Mouse (Mus musculus): Measurements from ENCODE around the gene Dmrt1. TPM values are rescaled to one million over a fixed set of nuclear protein-coding genes. Genes with fewer than 3 reads are reported as not detected.

Dmrt1 gene
- polyA plus RNA-seq, 1 experiment, result 9.7 TPM

DNA sequence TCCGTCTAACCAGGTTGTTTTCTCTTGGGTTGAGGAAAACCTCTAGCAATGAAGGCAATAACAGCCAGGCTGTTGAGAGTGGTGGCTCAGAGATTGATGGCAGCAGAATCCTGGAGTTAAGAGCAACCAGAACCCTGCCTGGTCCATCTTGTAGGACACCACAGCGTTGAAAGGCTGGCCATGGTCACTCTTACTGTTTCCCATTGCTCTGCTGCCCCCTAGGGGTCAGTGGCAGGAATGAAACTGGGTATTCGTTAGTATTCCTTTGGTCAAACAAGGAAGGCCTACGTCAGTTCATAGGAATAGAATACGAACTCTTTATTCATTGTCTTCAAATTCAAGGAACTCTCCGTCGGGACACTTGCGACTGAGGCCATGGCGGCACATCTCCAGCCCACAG is 123.1 kb downstream of the Dmrt1 start:
- no peak overlapping the region for H3K4me3 ChIP-seq (ENCODE audit: control insufficient read depth, low read depth, low read length)
- TF ChIP-seq CTCF (IDR thresholded peaks at IDR 0.05; ENCODE audit: control insufficient read depth, insufficient read depth, insufficient replicate concordance, low read depth, low read length), result peak; percentile 87; the same call in 1 of the 2 replicates
- TF ChIP-seq POLR2A (IDR thresholded peaks at IDR 0.05; ENCODE audit: control insufficient read depth, low read depth, low read length), result no peak
- H3K4me1 ChIP-seq (ENCODE audit: control insufficient read depth, insufficient read depth, low read length), result no peaks in the 10 kb centered on the region; the same call in 1 of the 2 replicates
- no peaks in the 10 kb centered on the region for H3K36me3 ChIP-seq (ENCODE audit: control insufficient read depth, insufficient read depth, low read length)
- H3K27ac ChIP-seq (ENCODE audit: control insufficient read depth, insufficient read depth, low read depth, low read length), result no peak overlapping the region
- no peaks in the 10 kb centered on the region for H3K27me3 ChIP-seq (ENCODE audit: control insufficient read depth, insufficient read depth, low read length)

DNA sequence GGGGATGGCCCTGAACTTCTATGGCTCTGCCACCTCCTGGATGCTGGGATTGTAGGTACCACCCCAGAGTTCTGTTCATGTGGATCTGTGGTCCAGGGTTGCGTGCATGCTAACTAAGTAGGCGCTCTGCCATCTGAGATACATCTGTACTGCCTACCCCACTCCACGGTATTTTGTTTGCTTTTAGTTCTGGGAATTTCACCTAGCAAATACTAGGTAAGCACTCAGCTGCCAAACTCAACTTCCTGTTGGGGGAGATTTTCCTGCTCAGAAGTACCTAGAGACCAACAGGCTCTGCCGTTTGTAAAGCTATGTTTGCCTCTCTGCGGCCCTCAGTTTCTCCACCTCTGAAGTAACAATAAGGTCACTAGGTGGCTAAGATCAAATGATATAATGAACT is 129.7 kb downstream of the Dmrt1 start:
- H3K27ac ChIP-seq (ENCODE audit: control insufficient read depth, insufficient read depth, low read depth, low read length), result no peak overlapping the region
- no peaks in the 10 kb centered on the region for H3K27me3 ChIP-seq (ENCODE audit: control insufficient read depth, insufficient read depth, low read length)
- no peak overlapping the region for H3K4me3 ChIP-seq (ENCODE audit: control insufficient read depth, low read depth, low read length)
- H3K36me3 ChIP-seq (ENCODE audit: control insufficient read depth, insufficient read depth, low read length), result no peaks in the 10 kb centered on the region
- no peak for TF ChIP-seq POLR2A (IDR thresholded peaks at IDR 0.05; ENCODE audit: control insufficient read depth, low read depth, low read length)
- no peak for TF ChIP-seq CTCF (IDR thresholded peaks at IDR 0.05; ENCODE audit: control insufficient read depth, insufficient read depth, insufficient replicate concordance, low read depth, low read length)
- H3K4me1 ChIP-seq (ENCODE audit: control insufficient read depth, insufficient read depth, low read length), result peaks cover 2% of the 10 kb centered on the region; the same call in 1 of the 2 replicates

DNA sequence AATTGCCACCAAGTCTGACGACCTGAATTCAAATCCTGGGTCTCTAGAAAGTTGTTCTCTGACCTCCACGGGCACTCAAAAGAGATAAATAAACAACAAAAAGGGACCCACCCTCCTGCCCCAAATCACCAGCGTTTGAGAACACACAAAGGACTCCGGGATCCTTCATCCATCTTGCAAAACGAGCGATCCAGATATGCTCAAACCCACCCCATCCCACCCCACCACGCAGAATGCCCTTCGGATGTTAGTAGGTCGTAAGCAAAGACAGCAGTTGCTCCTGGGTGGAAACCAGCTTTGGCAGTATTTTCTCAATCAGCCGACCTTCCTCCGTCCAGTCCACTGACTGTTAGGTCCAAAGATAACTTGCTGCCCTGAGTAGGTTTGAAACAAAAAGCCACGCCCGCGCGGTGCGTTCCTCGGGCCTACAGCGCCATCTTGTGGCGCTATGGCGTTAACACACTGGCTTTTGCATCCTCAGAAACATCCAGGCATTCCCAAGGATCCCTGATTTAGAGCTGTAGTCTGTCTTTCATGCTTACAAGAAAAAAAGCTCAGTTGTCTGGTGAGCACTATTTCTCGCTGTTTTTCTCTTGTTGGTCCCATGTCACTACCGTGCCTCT is 130.3 kb downstream of the Dmrt1 start:
- Histone ChIP-seq H3K4me1 (ENCODE audit: control insufficient read depth, insufficient read depth, low read length) (peaks cover 2% of the 10 kb centered on the region; the same call in 1 of the 2 replicates), H3K27ac (ENCODE audit: control insufficient read depth, insufficient read depth, low read depth, low read length) (no peak overlapping the region), H3K36me3 (ENCODE audit: control insufficient read depth, insufficient read depth, low read length) (no peaks in the 10 kb centered on the region), H3K27me3 (ENCODE audit: control insufficient read depth, insufficient read depth, low read length) (no peaks in the 10 kb centered on the region), H3K4me3 (ENCODE audit: control insufficient read depth, low read depth, low read length) (peak overlapping the region; percentile 25)
- TF ChIP-seq POLR2A (IDR thresholded peaks at IDR 0.05; ENCODE audit: control insufficient read depth, low read depth, low read length) (no peak), CTCF (IDR thresholded peaks at IDR 0.05; ENCODE audit: control insufficient read depth, insufficient read depth, insufficient replicate concordance, low read depth, low read length) (peak; percentile 99)

DNA sequence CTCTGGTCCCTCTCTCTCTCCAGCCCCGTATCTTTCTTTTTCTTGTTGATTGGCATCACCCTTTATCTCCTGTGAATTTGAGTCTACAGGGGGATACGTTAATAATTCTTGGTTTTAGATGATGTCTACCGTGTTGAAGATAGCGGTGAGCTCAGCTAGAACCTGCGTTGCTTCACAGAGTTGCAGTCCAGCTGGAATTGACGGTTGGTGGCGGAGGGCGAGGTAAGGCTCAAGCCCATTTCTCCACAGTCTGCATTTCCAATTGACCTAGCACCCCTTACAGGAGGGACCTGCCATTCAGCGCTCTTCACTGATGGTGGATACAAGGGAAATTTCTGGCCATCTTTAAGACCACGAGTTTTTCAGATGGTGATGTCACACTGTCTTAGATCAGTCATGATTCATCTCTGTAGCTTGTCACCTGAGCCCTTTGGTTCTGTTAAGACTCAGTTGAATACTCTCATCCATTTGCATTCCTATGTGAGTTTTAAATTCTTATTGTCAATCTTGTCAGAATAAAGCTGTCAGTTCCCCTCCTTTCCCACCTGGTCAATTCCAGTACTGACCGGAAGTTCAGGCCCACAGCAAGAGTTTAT is 133.4 kb downstream of the Dmrt1 start:
- Histone ChIP-seq H3K27ac (ENCODE audit: control insufficient read depth, insufficient read depth, low read depth, low read length) (no peak overlapping the region), H3K4me1 (ENCODE audit: control insufficient read depth, insufficient read depth, low read length) (peaks cover 2% of the 10 kb centered on the region; the same call in 1 of the 2 replicates), H3K27me3 (ENCODE audit: control insufficient read depth, insufficient read depth, low read length) (no peaks in the 10 kb centered on the region), H3K4me3 (ENCODE audit: control insufficient read depth, low read depth, low read length) (no peak overlapping the region), H3K36me3 (ENCODE audit: control insufficient read depth, insufficient read depth, low read length) (no peaks in the 10 kb centered on the region)
- TF ChIP-seq POLR2A (IDR thresholded peaks at IDR 0.05; ENCODE audit: control insufficient read depth, low read depth, low read length) (no peak), CTCF (IDR thresholded peaks at IDR 0.05; ENCODE audit: control insufficient read depth, insufficient read depth, insufficient replicate concordance, low read depth, low read length) (no peak)

DNA sequence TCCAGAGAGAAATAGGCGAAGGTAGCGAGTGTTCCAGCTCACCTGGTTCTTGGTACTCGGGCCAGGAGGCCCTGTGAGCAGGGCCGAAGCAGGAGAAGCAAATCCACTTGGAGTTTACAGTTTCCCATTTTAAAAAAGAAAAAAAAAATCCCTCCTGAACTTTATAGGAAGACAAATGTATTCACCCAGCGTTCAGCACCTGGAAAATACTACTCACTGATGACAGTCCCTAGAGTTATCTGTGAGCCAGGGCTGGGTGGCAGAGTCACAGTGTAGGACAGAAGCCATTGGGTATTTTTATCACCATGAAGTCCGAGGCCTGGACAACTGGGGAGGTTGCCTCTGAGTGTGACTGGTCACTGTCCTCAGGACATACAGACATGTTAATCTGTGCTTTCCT is 136.4 kb downstream of the Dmrt1 start:
- Histone ChIP-seq H3K4me3 (ENCODE audit: control insufficient read depth, low read depth, low read length) (no peak overlapping the region), H3K36me3 (ENCODE audit: control insufficient read depth, insufficient read depth, low read length) (no peaks in the 10 kb centered on the region), H3K4me1 (ENCODE audit: control insufficient read depth, insufficient read depth, low read length) (no peaks in the 10 kb centered on the region), H3K27ac (ENCODE audit: control insufficient read depth, insufficient read depth, low read depth, low read length) (no peak overlapping the region), H3K27me3 (ENCODE audit: control insufficient read depth, insufficient read depth, low read length) (no peaks in the 10 kb centered on the region)
- TF ChIP-seq CTCF (IDR thresholded peaks at IDR 0.05; ENCODE audit: control insufficient read depth, insufficient read depth, insufficient replicate concordance, low read depth, low read length) (no peak), POLR2A (IDR thresholded peaks at IDR 0.05; ENCODE audit: control insufficient read depth, low read depth, low read length) (no peak)

DNA sequence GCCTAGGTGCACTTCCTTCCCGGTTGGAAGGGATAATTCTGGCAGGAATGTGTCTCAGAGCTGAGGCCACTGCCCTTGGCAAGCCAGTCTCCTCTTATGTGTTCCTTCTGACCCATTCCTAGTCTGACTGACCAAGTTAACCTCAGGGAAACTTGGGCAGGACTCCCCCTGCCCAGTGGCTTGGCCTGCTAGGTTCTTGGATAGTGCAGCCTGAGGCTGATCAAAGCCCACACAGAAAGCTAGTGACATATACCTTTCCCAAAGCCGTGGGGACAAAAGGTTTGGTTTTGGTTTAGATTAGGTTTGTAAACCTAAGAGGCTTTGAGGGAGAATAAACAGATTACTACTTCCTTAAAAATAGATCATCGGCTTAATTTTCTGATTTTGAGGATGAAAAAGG is 141.7 kb downstream of the Dmrt1 start:
- peaks cover 8% of the 10 kb centered on the region for H3K4me1 ChIP-seq (ENCODE audit: control insufficient read depth, insufficient read depth, low read length)
- H3K4me3 ChIP-seq (ENCODE audit: control insufficient read depth, low read depth, low read length), result no peak overlapping the region
- TF ChIP-seq POLR2A (IDR thresholded peaks at IDR 0.05; ENCODE audit: control insufficient read depth, low read depth, low read length) (no peak), CTCF (IDR thresholded peaks at IDR 0.05; ENCODE audit: control insufficient read depth, insufficient read depth, insufficient replicate concordance, low read depth, low read length) (no peak)
- no peak overlapping the region for H3K27ac ChIP-seq (ENCODE audit: control insufficient read depth, insufficient read depth, low read depth, low read length)
- H3K27me3 ChIP-seq (ENCODE audit: control insufficient read depth, insufficient read depth, low read length), result no peaks in the 10 kb centered on the region
- H3K36me3 ChIP-seq (ENCODE audit: control insufficient read depth, insufficient read depth, low read length), result no peaks in the 10 kb centered on the region

DNA sequence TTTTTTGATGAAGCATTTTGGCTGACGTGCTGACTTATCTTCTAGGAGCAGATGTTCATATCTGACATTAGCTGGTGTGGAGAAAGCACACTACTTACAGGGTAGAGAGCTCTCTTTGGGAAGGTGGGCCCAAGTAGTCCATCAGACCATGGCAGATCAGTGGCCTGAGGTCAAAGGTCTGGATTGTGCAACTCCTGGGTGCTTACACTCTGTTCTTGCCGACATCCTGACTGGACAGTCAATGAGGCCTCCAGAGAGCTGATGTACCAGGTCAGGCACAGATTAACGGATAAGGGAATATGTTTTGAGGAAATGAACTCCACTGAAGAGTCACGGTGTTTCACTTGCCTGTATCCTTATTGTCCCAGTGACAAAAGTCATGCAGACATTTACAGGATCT is 143.3 kb downstream of the Dmrt1 start:
- no peak overlapping the region for H3K4me3 ChIP-seq (ENCODE audit: control insufficient read depth, low read depth, low read length)
- H3K36me3 ChIP-seq (ENCODE audit: control insufficient read depth, insufficient read depth, low read length), result no peaks in the 10 kb centered on the region
- no peak overlapping the region for H3K27ac ChIP-seq (ENCODE audit: control insufficient read depth, insufficient read depth, low read depth, low read length)
- H3K27me3 ChIP-seq (ENCODE audit: control insufficient read depth, insufficient read depth, low read length), result no peaks in the 10 kb centered on the region
- peaks cover 8% of the 10 kb centered on the region for H3K4me1 ChIP-seq (ENCODE audit: control insufficient read depth, insufficient read depth, low read length)
- no peak for TF ChIP-seq POLR2A (IDR thresholded peaks at IDR 0.05; ENCODE audit: control insufficient read depth, low read depth, low read length)
- no peak for TF ChIP-seq CTCF (IDR thresholded peaks at IDR 0.05; ENCODE audit: control insufficient read depth, insufficient read depth, insufficient replicate concordance, low read depth, low read length)

Data from testis, adult 2 months (tissue).